Mouse (Mus musculus) brain, embryonic 14.5 days (tissue): ENCODE data around the gene Lrrc25.

Source experiments
- CTCF ChIP-seq: fragments of 200-500 bp; IDR thresholded peaks from 2 replicates; pipeline ENCODE4 v1.5.1; 2012; ENCODE audit warnings: inconsistent platforms, mild to moderate bottlenecking, moderate library complexity, borderline replicate concordance; ENCODE audit not compliant: insufficient read depth, insufficient read length; ENCODE audit errors: extremely low read depth
- POLR2A ChIP-seq: fragments of 200-500 bp; IDR thresholded peaks from 2 replicates; pipeline ENCODE4 v1.6.1; 2012; ENCODE audit warnings: mild to moderate bottlenecking, inconsistent platforms, borderline replicate concordance; ENCODE audit not compliant: poor library complexity, insufficient read depth, insufficient read length, severe bottlenecking; ENCODE audit errors: extremely low read depth

DNA sequence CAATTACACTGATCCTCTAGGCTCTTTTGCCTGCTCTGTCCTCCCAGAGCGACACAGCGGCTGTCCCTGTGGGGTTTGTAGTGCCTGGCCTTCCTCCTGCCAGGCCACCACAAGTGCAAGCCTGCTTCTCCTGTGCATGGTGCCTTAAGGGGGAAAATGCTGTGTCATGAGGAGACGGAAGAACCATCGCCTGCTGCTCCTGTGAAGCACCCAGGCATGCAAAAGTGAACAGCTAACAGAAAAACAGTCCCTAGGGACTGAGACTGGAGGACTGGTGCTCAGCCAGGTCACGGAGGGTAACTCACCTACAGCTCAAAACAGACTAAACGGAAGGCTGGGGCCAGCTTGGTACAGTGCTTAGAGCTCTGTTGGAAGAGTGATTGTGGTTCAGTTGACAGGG lies 19.6 kb downstream of the Lrrc25 start:
- no peak for TF ChIP-seq POLR2A
- TF ChIP-seq CTCF: no peak
